Mouse (Mus musculus): ENCODE measurements at regions not wholly inside any gene's neighbourhood (a gene's known extent, or its start where the extent isn't known, plus 50 kb on each side); places are given as distances from the start of the nearest gene placed in this dataset.

DNA sequence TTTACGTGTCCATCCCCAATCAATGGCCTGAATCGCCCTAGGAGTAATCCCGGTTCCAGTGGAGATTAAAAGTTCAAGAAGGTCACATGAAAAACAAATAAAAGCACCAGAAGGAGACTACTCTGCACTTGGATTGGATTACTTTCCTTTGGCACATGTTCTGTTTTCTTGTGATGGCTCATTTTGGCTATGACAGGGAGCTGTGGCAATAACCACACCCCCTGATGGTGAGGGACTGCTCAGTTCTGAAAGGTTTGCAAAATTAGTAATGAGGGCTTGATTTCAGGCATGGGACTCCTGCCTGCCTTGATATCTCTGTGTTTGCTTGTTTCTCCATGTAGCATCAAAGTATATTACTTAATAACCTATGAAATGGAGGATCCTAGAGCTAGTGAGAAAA, 293.9 kb downstream of the Plk2 start:
- peak; percentile 40 for DNase-seq

- no peak for DNase-seq
Observed at GRCm38 (mm10) chr13:110690501-110691255, 295.8 kb downstream of the Plk2 start.

DNA sequence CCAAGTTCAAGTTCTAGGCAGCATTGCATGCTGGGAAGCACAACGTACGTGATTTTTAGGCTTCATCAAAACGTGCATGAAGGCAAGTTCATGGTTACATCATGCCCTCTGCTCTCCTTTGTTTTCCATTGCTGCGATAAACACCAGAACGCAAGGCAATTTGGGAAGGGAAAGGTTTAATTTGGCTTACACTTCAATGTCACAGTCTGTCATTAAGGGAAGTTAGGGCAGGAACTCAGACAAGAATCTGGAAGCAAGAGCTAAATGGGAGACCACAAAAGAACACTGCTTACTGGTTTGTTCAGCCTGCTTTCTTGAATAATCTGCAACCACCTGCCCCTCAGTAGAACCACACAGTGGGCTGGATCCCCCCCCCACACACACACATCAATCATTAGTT, 297.9 kb downstream of the Plk2 start:
- DNase-seq: no peak

DNA sequence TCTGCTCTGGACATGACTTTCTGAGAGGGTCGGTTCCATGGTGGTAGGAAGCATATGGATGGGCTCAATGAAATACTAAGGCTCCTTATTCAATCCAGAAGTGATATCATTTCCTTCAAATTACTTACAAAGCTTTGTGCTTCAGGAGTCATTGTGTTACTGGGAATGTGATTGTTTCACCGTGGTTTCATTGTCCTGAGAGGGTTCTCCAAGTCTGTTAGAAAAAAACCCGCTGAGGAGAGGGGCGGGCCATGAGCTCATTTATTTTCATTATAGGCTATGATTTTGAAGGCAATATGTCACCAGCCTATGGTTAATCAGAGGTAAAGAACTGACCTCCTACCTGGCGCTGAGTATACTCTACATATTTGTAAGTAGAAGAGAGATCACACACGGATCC, 300.0 kb downstream of the Plk2 start:
- no peak for DNase-seq

DNA sequence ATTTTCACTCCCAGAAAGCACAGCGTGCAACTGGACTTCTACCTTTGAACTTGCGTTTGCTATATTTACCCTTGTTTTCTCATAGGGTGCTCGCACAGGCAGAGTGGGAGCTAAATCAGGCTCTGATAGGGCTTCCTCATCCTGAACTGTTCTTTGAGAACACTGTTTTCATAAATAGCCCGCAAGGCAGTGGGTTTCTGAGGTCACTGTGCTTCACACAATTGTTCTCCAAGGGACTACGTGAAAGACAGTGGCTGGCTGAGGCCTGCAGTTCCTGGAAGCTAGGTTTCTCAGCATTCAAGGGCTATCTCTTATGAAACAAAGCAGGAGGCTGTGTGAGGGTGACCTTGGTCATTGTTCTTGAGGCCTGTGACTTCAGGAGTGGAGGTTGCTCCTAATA, 301.7 kb downstream of the Plk2 start:
- DNase-seq: no peak

- no peak for DNase-seq
Observed at GRCm38 (mm10) chr13:110704261-110704660, 309.4 kb downstream of the Plk2 start.

- no peak for DNase-seq
Observed at GRCm38 (mm10) chr13:110710847-110711246, 316.0 kb downstream of the Plk2 start.

DNA sequence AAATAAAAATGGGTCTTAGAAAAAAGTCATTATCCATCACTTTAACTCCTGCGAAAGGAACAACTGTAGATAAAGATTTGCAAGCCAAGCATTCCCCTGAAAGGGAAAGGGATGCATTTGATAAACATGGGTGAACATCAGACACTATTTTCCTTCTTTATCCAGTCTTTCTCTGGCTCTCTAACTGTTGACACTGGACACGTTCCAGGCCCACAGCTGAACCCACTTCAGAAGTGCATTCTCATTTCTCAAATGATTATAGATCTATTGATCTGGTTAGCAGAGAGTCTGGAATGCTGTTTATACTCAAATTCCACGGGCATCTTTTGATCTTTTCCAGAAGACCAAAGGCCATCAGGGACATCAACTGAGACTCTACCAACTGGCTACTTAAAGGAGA, 317.7 kb downstream of the Plk2 start:
- no peak for DNase-seq

DNA sequence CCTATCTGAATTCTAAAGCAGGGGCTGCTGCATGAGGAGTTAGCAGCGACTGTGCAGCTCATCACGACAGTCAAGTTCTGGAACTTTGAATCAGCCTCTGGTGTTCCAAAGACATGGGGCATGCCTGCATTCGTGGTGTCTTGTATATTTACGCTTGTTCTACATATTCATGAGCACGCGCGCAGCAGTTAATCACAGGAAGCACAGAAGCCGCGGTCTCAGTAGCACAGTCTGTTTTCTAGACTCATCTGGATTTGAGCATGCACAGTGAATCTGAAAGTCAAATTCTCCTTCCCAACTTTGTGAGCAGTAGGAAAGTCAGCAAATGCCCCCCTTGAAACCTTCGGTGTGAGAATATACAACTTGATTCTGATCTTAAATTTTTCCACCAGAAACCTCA, 327.3 kb downstream of the Plk2 start:
- DNase-seq: no peak

DNA sequence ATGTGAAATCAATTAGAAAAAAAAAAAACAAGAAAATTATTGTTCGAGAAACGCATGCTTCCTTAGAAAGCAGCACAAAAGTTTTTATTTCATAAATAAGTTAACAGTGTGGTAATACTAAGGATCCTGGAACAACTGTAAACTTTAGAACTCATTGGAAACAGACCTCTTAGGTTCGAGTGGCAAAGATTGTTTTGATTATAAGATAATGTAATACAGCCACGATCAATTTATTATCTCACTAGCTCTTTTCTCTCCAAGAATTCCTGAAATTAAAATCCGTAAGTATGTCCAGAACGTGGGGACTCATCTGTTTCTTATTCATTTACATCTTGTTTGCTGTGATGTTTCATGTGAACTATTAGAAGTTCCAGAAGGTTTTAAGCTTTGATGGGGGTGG, 327.9 kb downstream of the Plk2 start:
- DNase-seq: no peak

GRCm38 (mm10) chr13:110724836-110725235, 330.0 kb downstream of the Plk2 start:
- DNase-seq: no peak

DNA sequence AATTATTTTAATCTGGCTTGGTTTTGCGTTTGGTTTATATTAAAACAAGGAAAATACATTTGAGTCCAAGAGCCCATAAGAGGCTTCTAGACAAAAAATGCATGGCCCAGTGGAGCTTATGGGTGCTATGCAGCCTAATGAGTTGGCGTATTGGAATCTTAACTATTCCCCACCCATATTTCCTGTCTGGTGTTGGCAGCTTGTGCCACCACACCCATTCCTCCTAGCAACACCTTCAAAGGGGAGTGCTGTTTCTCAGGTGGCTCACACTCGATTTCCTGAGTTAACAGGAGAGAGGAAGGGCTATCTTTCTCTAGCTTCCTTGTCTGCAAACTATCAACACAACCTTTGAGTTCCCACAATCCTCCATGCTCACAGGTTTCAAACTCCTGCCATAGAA, 331.0 kb downstream of the Plk2 start:
- DNase-seq: no peak

DNA sequence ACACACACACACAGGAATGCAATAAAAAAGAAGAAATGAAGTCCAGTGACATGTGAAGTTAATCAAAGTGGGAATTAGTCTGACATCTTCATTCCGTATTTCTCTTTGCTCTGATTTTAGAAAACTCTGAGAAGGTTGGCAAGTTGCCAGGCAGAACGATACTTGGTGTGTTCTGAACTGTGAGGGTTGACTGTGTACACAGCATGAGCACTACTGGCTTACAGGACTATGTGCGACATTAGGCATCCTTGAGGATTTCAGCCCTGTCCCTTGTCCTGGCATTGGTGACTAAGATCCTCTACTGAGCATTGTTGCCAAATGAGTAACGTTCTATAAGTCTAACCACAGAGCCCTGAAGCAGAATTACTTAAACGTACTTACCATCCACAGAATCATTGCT, 340.7 kb downstream of the Plk2 start:
- DNase-seq: peak; percentile 30

DNA sequence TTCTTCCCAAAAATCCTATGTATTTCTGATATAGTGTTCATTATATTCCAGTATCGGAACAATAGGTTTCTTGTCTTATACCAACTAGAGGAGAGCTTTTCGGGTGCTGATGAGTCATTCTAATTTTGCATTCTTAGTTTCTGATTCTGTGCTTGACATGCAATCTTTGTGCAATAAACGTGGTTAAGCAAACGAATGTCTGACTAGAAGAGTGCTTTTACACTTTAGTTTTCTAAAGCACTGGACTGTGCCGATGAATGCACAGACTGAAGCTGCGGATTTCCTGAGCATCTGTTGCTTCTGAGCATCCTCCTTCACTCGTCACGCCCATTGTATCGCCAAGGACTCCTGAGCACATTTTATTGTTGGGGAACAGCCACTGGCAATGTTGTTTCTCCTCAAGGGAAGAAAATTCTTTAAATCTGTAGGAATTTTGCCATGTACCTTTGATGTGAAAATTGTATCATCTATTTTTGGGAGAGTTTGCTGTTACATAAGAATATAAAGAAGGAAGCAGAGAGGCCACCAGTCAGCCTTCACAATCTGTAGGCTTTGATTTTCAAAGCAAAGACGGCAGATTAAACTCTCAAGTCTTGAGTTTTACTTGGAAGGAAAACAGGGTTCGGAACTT, 346.8 kb downstream of the Plk2 start:
- no peak for DNase-seq

DNA sequence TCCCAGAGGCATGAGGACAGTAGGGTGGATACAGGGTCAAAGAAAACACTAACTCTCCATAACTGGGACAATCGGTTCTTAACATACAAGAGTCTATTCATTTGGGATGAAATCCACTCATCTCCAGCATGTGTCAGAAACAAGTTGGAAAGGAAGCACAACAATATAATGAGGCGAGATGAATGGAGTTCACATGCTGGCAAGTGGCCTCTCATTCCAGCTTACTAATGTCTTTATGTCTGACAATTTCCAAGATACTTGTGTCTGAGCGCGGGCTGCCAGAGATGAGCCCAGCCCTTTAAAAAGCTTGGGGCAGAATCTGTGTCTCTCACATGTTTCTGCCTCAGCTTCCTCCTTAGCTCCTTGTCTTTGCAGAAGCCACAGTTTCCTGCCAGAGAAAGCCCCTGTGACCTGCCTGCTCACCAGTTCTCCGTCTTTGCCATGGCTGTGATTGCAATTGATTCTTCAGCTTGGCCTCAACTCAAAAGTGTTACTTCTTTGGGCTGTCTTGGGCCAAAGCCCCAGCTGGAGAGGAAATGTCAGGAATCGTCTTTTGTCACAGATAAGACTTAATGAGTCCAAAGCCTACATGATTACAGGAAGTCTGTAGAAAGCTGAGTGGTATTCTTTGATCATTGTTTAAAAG, 352.5 kb downstream of the Plk2 start:
- DNase-seq: peak; percentile 39

DNA sequence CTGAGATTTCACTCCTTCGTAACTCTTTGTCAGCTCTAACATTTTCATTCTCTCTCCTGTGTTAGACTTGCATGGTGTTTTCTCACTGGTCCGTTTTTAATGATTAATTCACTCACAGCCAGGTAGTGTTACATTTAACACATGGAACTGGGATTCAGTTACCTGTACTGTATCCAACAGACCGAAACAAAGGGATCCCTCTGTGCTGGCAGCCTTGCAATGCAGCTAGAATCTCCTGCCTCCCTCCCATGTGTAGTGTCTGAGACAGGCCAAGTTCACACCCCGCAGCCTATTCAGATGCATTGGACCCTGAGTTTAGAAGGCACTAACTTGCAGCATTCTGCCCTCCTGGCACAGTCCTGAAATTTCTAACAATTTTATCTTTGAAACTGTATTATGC, 357.9 kb downstream of the Plk2 start:
- no peak for DNase-seq

DNA sequence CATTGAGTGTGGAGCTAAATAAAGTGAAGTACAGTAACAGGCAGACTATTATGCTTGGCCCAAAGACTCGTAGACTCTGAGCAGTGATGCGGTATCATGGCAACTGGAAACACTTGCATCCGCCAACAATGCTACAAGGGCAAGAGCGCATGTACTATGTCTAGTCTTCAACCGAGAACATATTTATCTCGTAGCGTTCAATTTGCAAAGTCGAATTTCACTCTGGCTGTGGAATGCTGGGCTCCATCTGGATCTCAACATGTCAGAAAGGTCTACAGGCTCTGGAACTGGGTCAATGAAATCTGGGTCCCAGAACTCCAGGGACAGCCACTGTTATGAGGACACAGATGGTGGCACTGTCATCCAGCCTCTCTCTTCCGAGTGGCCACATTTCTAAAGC, 359.7 kb downstream of the Plk2 start:
- peak; percentile 32 for DNase-seq

GRCm38 (mm10) chr13:110756877-110757276, 362.0 kb downstream of the Plk2 start:
- DNase-seq: no peak

GRCm38 (mm10) chr13:110769210-110769609, 374.4 kb downstream of the Plk2 start:
- DNase-seq: no peak

DNA sequence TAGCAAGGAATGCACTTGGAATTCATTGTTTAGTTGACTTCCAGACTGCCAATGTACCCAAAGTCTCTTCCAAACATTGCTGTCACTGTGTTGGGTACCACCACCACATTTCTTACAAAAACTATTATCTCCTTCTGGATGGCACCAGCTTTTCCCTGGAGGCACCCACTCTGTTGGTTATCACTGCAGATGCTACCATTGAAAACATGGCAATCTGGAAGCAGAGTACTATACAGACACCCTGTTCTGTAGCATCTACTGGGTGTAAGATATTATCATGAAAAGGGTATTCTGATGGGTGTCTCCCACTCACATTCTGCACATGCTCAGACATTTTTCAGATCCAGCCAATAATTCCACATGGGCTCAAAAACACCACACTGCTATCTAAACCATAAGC, 380.4 kb downstream of the Plk2 start:
- no peak for DNase-seq

GRCm38 (mm10) chr13:110784162-110784785, 389.4 kb downstream of the Plk2 start:
- DNase-seq: no peak

DNA sequence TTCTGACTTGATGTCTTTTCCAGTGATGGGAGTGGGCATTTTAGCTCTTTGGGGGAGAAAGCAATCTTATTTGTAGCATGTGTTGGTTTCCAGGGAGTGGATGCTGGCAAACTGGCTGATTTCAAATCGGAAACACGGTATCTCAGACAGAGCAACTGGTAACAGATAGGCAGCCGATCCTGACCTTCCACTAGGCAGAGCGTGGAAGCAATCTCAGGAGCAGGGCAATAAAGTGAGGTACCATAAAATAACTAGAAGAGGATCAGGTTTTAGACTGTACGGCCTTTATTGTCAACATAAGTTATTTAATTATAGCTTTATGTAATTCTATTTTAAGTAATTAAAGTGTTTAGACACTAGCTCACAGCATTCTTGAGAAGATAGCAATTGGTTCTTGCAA, 390.0 kb downstream of the Plk2 start:
- DNase-seq: no peak

GRCm38 (mm10) chr13:110798313-110798712, 403.5 kb downstream of the Plk2 start:
- DNase-seq: no peak

DNA sequence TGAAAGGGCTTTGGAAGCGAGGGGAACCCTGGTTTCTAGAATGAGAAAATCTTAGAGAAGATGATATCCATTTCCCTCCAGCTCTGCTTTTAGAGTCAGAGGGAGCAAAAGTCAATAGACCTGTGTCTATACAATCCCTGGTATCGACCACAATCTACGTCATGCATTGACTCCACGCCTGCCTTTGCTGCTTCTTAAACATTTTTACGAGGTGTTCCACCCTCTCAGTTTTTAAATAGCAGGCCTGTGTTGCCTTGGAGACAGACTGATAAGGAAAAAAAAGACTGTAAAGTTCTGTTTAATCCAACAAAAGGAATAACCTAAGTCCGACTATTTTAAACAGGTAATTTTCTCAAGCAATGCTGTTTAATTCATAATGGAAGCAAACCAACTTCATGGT, 408.0 kb downstream of the Plk2 start:
- DNase-seq: no peak
